Mouse (Mus musculus): ENCODE measurements around the gene Ints3.

DNA sequence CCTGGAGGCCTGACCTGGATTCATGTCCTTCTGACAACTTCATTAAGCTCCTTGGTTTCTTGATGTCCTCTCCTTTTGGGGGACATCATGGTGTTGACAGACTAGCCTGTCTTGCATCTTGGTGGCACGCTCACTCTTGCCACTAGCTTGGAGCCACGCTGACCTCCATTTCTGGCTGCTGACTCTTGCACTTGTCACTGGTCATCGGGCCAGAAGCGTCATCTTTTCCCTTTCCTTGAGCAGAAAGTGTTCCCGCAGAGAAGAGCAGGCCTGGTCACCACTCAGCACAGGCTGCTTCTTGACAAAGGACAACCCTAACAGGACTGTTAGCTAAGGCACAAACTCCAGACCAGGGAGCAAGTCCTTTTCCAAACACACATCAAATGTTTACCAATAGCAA lies 27.0 kb downstream of the Ints3 start:
- TF ChIP-seq CTCF (IDR thresholded peaks at IDR 0.05; ENCODE audit: low read depth, low read length) (no peak), POLR2A (IDR thresholded peaks at IDR 0.05; ENCODE audit: borderline replicate concordance, low read depth, low read length) (no peak)
